Mouse (Mus musculus): ENCODE measurements around the gene Chmp6. TPM values are rescaled to one million over a fixed set of nuclear protein-coding genes. Genes with fewer than 3 reads are reported as not detected.

The Chmp6 gene
- polyA plus RNA-seq, 1 experiment from 2014 or later: 109 TPM

GRCm38 (mm10) chr11:119934773-119935172 lies 21.5 kb downstream of the Chmp6 start:
- Histone ChIP-seq H3K9ac (ENCODE audit: low read length) (no peak overlapping the region), H3K27me3 (ENCODE audit: control insufficient read depth, insufficient read depth, low read length) (no peaks in the 10 kb centered on the region), H3K36me3 (ENCODE audit: control insufficient read depth, insufficient read depth, low read length) (no peaks in the 10 kb centered on the region), H3K9me3 (ENCODE audit: control insufficient read depth, low read length) (no peaks in the 10 kb centered on the region), H3K27ac (replicated peaks; ENCODE audit: low read depth, low read length) (no peak overlapping the region), H3K4me3 (ENCODE audit: low read depth, low read length) (no peak overlapping the region), H3K4me2 (ENCODE audit: low read depth, severe bottlenecking) (no peak overlapping the region), H3K4me1 (ENCODE audit: control insufficient read depth, insufficient read depth, low read length) (peaks cover 18% of the 10 kb centered on the region)
- DNase-seq (ENCODE audit: low spot score) (no peak), ATAC-seq (ENCODE audit: insufficient number of reproducible peaks, low FRiP score, low TSS enrichment, low read depth) (no peak)
- WGBS: 78% methylated on average over 8 of the region's 8 CpGs

DNA sequence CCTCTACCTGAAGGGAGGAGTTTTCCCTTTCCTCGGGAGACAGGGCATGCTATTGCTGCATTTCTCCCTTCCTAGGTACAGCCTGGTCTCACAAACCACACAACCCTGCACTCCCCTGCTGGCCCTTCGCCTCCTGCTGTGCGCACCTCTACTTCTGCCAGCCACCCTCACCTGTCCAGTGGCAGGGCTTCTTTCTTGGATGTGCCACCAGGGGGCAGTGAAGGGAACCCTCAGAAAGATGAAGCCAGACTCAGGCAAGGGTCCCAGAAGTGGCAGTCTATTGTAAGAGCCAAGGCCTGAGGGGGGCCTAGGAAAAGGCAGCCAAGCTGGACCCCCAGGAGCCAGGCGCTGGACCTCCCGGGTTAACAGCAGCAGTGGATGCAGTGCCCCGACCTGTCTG lies 22.2 kb downstream of the Chmp6 start:
- peaks cover 25% of the 10 kb centered on the region for H3K4me1 ChIP-seq (ENCODE audit: control insufficient read depth, insufficient read depth, low read length)

DNA sequence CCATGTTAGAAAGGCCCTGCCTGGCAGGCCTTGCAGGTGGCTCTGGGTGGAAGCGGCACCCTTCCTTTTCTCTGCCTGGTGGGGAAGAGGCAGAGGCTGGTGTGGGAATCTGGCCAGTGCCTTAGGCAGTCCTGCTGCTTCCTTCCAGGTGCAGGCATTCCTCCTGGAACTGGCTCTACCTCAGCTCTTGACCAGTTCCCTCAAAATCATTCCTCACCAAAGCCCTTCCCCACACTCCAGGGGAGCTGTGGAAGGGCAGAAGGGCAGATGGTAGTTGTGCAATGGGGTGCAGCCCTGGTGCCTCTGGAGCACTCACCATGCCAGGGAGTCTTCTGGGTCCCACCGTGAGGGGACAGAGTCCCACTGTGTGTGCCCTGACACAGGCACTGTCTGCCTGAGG lies 23.2 kb downstream of the Chmp6 start:
- WGBS: 80% methylated on average over 2 of the region's 2 CpGs
- no peaks in the 10 kb centered on the region for H3K36me3 ChIP-seq (ENCODE audit: control insufficient read depth, insufficient read depth, low read length)
- no peak overlapping the region for H3K4me3 ChIP-seq (ENCODE audit: low read depth, low read length)
- no peak overlapping the region for H3K4me2 ChIP-seq (ENCODE audit: low read depth, severe bottlenecking)
- no peaks in the 10 kb centered on the region for H3K27me3 ChIP-seq (ENCODE audit: control insufficient read depth, insufficient read depth, low read length)
- H3K9me3 ChIP-seq (ENCODE audit: control insufficient read depth, low read length): no peaks in the 10 kb centered on the region
- H3K4me1 ChIP-seq (ENCODE audit: control insufficient read depth, insufficient read depth, low read length): peaks cover 30% of the 10 kb centered on the region
- ATAC-seq (ENCODE audit: insufficient number of reproducible peaks, low FRiP score, low TSS enrichment, low read depth) (no peak), DNase-seq (ENCODE audit: low spot score) (no peak)
- H3K27ac ChIP-seq (replicated peaks; ENCODE audit: low read depth, low read length): no peak overlapping the region
- H3K9ac ChIP-seq (ENCODE audit: low read length): no peak overlapping the region

More for the DNA sequence above, 22.2 kb downstream of the Chmp6 start:
- 22% methylated on average over 6 of the region's 6 CpGs for WGBS
- no peaks in the 10 kb centered on the region for H3K36me3 ChIP-seq (ENCODE audit: control insufficient read depth, insufficient read depth, low read length)
- no peak overlapping the region for H3K9ac ChIP-seq (ENCODE audit: low read length)
- no peak overlapping the region for H3K27ac ChIP-seq (replicated peaks; ENCODE audit: low read depth, low read length)
- H3K9me3 ChIP-seq (ENCODE audit: control insufficient read depth, low read length): no peaks in the 10 kb centered on the region
- H3K27me3 ChIP-seq (ENCODE audit: control insufficient read depth, insufficient read depth, low read length): no peaks in the 10 kb centered on the region
- H3K4me2 ChIP-seq (ENCODE audit: low read depth, severe bottlenecking): no peak overlapping the region
- H3K4me3 ChIP-seq (ENCODE audit: low read depth, low read length): no peak overlapping the region
- peak; percentile 81 for DNase-seq (ENCODE audit: low spot score)
- no peak for ATAC-seq (ENCODE audit: insufficient number of reproducible peaks, low FRiP score, low TSS enrichment, low read depth)

DNA sequence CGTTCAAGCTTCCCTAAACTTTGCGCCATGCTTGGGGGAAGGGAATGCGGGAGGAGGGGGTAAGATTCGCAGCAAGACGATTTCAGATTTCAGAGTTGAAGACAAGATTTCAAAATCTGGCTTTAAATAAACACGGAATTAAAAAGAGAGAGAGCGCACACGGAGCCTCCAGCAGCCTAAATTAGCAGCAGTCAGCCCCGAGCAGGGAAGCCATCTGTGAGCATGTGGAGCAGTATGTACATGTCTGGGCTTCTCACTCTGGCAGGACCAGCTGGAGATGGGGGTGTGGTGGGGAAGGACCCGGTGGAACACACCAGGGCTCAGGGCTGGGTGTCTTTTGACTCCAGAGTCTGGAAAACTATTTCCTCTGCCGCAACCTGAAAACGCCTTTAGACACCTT lies 24.0 kb downstream of the Chmp6 start:
- H3K27me3 ChIP-seq (ENCODE audit: control insufficient read depth, insufficient read depth, low read length): no peaks in the 10 kb centered on the region
- ATAC-seq (ENCODE audit: insufficient number of reproducible peaks, low FRiP score, low TSS enrichment, low read depth): no peak
- DNase-seq (ENCODE audit: low spot score): no peak

DNA sequence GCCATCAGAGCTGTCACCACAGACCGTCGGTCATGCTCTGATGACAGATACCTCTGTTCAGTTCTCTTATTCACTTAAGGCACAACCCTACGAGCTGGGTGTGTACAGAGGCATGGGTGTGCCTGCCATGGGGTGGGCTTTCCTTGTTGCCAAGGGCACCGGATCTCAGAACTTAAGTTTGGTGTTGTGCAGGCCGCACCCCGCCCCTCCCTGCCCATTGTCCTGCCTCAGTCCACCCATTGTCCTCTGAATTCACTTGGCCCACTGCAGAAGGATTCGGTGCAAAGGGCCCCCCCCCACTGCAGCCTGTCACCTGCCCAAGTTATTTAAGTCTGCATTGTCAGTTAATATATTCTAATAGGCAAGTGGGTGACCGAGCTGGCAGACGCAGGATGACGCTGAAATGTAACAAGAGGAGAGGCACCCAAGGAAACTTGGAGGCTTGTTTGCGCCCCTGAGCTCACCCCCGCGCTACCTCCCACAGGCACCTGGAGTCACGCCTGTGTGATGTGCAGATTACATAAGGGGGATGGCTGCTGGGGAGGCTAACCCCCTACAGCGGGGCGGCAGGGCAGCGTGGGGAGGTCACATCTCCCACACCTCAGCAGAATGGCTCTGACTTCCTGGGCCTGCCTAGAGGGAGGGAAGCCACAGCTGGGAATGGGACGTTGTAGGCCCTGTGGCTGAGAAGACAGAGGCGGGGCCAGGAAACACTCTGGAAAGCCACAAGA lies 24.7 kb downstream of the Chmp6 start:
- no peaks in the 10 kb centered on the region for H3K27me3 ChIP-seq (ENCODE audit: control insufficient read depth, insufficient read depth, low read length)
- ATAC-seq (ENCODE audit: insufficient number of reproducible peaks, low FRiP score, low TSS enrichment, low read depth): no peak
- no peaks in the 10 kb centered on the region for H3K36me3 ChIP-seq (ENCODE audit: control insufficient read depth, insufficient read depth, low read length)
- no peak overlapping the region for H3K27ac ChIP-seq (replicated peaks; ENCODE audit: low read depth, low read length)
- H3K4me2 ChIP-seq (ENCODE audit: low read depth, severe bottlenecking): no peak overlapping the region
- H3K9ac ChIP-seq (ENCODE audit: low read length): no peak overlapping the region
- H3K4me1 ChIP-seq (ENCODE audit: control insufficient read depth, insufficient read depth, low read length): peaks cover 30% of the 10 kb centered on the region
- WGBS: 50% methylated on average over 19 of the region's 19 CpGs
- DNase-seq (ENCODE audit: low spot score): no peak
- no peak overlapping the region for H3K4me3 ChIP-seq (ENCODE audit: low read depth, low read length)
- no peaks in the 10 kb centered on the region for H3K9me3 ChIP-seq (ENCODE audit: control insufficient read depth, low read length)

More for the DNA sequence above, 24.0 kb downstream of the Chmp6 start:
- no peaks in the 10 kb centered on the region for H3K9me3 ChIP-seq (ENCODE audit: control insufficient read depth, low read length)
- H3K9ac ChIP-seq (ENCODE audit: low read length): no peak overlapping the region
- no peak overlapping the region for H3K27ac ChIP-seq (replicated peaks; ENCODE audit: low read depth, low read length)
- peaks cover 34% of the 10 kb centered on the region for H3K4me1 ChIP-seq (ENCODE audit: control insufficient read depth, insufficient read depth, low read length)
- no peak overlapping the region for H3K4me3 ChIP-seq (ENCODE audit: low read depth, low read length)
- no peak overlapping the region for H3K4me2 ChIP-seq (ENCODE audit: low read depth, severe bottlenecking)
- H3K36me3 ChIP-seq (ENCODE audit: control insufficient read depth, insufficient read depth, low read length): no peaks in the 10 kb centered on the region
- 52% methylated on average over 12 of the region's 12 CpGs for WGBS

- H3K9me3 ChIP-seq (ENCODE audit: control insufficient read depth, low read length): no peaks in the 10 kb centered on the region
- no peaks in the 10 kb centered on the region for H3K27me3 ChIP-seq (ENCODE audit: control insufficient read depth, insufficient read depth, low read length)
- ATAC-seq (ENCODE audit: insufficient number of reproducible peaks, low FRiP score, low TSS enrichment, low read depth) (no peak), DNase-seq (ENCODE audit: low spot score) (no peak)
- no peak overlapping the region for H3K4me3 ChIP-seq (ENCODE audit: low read depth, low read length)
- H3K9ac ChIP-seq (ENCODE audit: low read length): no peak overlapping the region
- no peak overlapping the region for H3K4me2 ChIP-seq (ENCODE audit: low read depth, severe bottlenecking)
- H3K27ac ChIP-seq (replicated peaks; ENCODE audit: low read depth, low read length): no peak overlapping the region
- peaks cover 36% of the 10 kb centered on the region for H3K4me1 ChIP-seq (ENCODE audit: control insufficient read depth, insufficient read depth, low read length)
- no peaks in the 10 kb centered on the region for H3K36me3 ChIP-seq (ENCODE audit: control insufficient read depth, insufficient read depth, low read length)
- 43% methylated on average over 8 of the region's 8 CpGs for WGBS
Measured at GRCm38 (mm10) chr11:119939073-119939710, 26.0 kb downstream of the Chmp6 start.

DNA sequence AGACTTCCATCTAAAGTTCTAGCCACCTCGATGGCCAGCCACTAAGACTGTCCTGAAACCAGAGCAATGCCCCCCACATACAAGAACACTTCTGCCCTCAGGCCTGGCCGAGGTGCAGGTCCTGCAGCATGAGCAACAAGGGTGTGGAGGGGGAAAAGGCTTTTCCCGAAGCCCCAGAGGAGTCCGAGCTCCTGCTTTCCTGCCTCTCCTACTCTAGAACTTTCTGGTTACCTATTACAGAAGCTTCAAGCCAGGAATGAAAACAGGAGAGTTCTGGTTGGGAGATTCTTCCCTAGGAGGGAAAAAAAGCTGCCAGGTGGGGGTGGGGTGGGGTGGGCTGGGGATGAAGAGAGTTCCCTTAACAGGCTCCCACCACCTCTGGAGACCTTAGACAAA lies 26.5 kb downstream of the Chmp6 start:
- H3K27ac ChIP-seq (replicated peaks; ENCODE audit: low read depth, low read length): no peak overlapping the region
- no peak overlapping the region for H3K9ac ChIP-seq (ENCODE audit: low read length)
- H3K4me3 ChIP-seq (ENCODE audit: low read depth, low read length): no peak overlapping the region
- DNase-seq (ENCODE audit: low spot score) (no peak), ATAC-seq (ENCODE audit: insufficient number of reproducible peaks, low FRiP score, low TSS enrichment, low read depth) (no peak)
- H3K36me3 ChIP-seq (ENCODE audit: control insufficient read depth, insufficient read depth, low read length): no peaks in the 10 kb centered on the region
- H3K27me3 ChIP-seq (ENCODE audit: control insufficient read depth, insufficient read depth, low read length): no peaks in the 10 kb centered on the region
- WGBS: 62% methylated on average over 4 of the region's 4 CpGs
- H3K4me2 ChIP-seq (ENCODE audit: low read depth, severe bottlenecking): no peak overlapping the region
- peaks cover 36% of the 10 kb centered on the region for H3K4me1 ChIP-seq (ENCODE audit: control insufficient read depth, insufficient read depth, low read length)
- H3K9me3 ChIP-seq (ENCODE audit: control insufficient read depth, low read length): no peaks in the 10 kb centered on the region

DNA sequence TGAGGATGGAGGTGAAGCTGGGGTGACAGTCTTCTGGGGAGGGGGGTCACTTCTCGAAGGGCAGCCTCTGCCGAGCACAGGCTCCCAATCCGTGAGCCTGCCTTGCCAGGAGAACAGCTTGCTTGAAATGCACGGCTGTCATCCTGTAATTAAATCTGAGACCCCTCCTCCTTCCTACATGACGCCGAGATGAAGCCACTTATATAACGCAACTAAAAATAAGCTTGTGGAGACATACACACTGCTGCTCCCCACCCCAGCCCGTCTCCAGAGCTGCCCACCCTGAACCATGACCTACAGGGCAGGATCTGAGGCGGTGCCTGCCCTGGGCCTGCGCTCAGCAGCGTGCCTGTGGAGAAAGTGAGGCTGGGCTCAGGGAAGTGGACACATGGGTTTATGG lies 26.9 kb downstream of the Chmp6 start:
- 51% methylated on average over 11 of the region's 11 CpGs for WGBS

More for the DNA sequence above, 26.9 kb downstream of the Chmp6 start:
- H3K27ac ChIP-seq (replicated peaks; ENCODE audit: low read depth, low read length): no peak overlapping the region
- H3K4me1 ChIP-seq (ENCODE audit: control insufficient read depth, insufficient read depth, low read length): peaks cover 36% of the 10 kb centered on the region
- no peak overlapping the region for H3K4me3 ChIP-seq (ENCODE audit: low read depth, low read length)
- H3K4me2 ChIP-seq (ENCODE audit: low read depth, severe bottlenecking): no peak overlapping the region
- H3K36me3 ChIP-seq (ENCODE audit: control insufficient read depth, insufficient read depth, low read length): no peaks in the 10 kb centered on the region
- no peak overlapping the region for H3K9ac ChIP-seq (ENCODE audit: low read length)
- DNase-seq (ENCODE audit: low spot score): no peak
- no peaks in the 10 kb centered on the region for H3K27me3 ChIP-seq (ENCODE audit: control insufficient read depth, insufficient read depth, low read length)
- H3K9me3 ChIP-seq (ENCODE audit: control insufficient read depth, low read length): no peaks in the 10 kb centered on the region
- ATAC-seq (ENCODE audit: insufficient number of reproducible peaks, low FRiP score, low TSS enrichment, low read depth): no peak
